Mouse (Mus musculus) neural tube, embryonic 14.5 days (tissue): Measurements from ENCODE around the gene Olfr661. TPM values are rescaled to one million over a fixed set of nuclear protein-coding genes. Genes with fewer than 3 reads are reported as not detected.

ENCODE experiments used
- ATAC-seq: fragments of 200-750 bp; cut with Nextera tagmentation; 2 replicates; pipeline ENCODE4 v1.8.0; 2017; ENCODE audit warnings: low read depth, mild to moderate bottlenecking, moderate TSS enrichment, moderate library complexity
- H3K27ac ChIP-seq: fragments of 300-500 bp; sonication (generic); 2 replicates; pipeline ENCODE4 v1.5.1; 2014; ENCODE audit warnings: low read depth, mild to moderate bottlenecking, control low read depth, low read length, moderate library complexity, mixed read lengths
- H3K27me3 ChIP-seq: fragments of 300-500 bp; sonication (generic); 2 replicates; pipeline ENCODE4 v1.6.1; 2014; ENCODE audit warnings: low read length; ENCODE audit not compliant: control insufficient read depth, insufficient read depth
- H3K36me3 ChIP-seq: fragments of 300-500 bp; sonication (generic); 2 replicates; pipeline ENCODE4 v1.6.1; 2014; ENCODE audit warnings: low read length, mixed read lengths; ENCODE audit not compliant: control insufficient read depth, insufficient read depth
- H3K4me1 ChIP-seq: fragments of 300-500 bp; sonication (generic); 2 replicates; pipeline ENCODE4 v1.6.1; 2014; ENCODE audit warnings: low read length; ENCODE audit not compliant: control insufficient read depth, insufficient read depth
- H3K4me2 ChIP-seq: fragments of 300-500 bp; sonication (generic); 2 replicates; pipeline ENCODE4 v1.6.1; 2014; ENCODE audit warnings: mild to moderate bottlenecking, low read depth, low read length, control low read depth
- H3K4me3 ChIP-seq: fragments of 300-500 bp; sonication (generic); 2 replicates; pipeline ENCODE4 v1.5.1; 2014; ENCODE audit warnings: low read depth, low read length, control low read depth, mixed read lengths
- H3K9ac ChIP-seq: fragments of 300-500 bp; sonication (generic); replicated peaks from 2 replicates; pipeline ENCODE4 v1.6.1; 2014; ENCODE audit warnings: low read depth, mild to moderate bottlenecking, control low read depth, low read length, mixed read lengths
- H3K9me3 ChIP-seq: fragments of 300-500 bp; sonication (generic); 2 replicates; pipeline ENCODE4 v1.6.1; 2016; ENCODE audit warnings: low read length; ENCODE audit not compliant: control insufficient read depth
- WGBS: fragments of 180-500 bp; shearing (Covaris S2); extraction: QIAGEN DNeasy Blood & Tissue Kit; methylation state at CpG from one replicate; pipeline ENCODE4 v1.1.7; 2014; 5-methylcytosine and 5-hydroxymethylcytosine counted together
- polyA plus RNA-seq: library from polyadenylated mRNA; unstranded; fragments of >200 nt; fragmentation: Nextera tagmentation; extraction: Ambion mirVana; gene quantifications from 2 replicates; pipeline ENCODE4 v1.2.1, GENCODE M21; 2014

Gene Olfr661
- polyA plus RNA-seq, result not detected in 2 replicates

GRCm38 (mm10) chr7:104686201-104686600 lies at the start of gene Olfr661:
Olfr661 (plus strand) TSS chr7:104686501.
- H3K9ac ChIP-seq, result no peak within 1 kb of the TSS
- H3K4me3 ChIP-seq, result no peak within 1 kb of the TSS
- 94% methylated on average over 2 of the region's 2 CpGs for WGBS
- ATAC-seq, result no peak
- H3K4me1 ChIP-seq, result no peaks in the 10 kb centered on the region
- H3K36me3 ChIP-seq, result no peaks in the 10 kb centered on the region
- no peaks in the 10 kb centered on the region for H3K9me3 ChIP-seq
- no peaks in the 10 kb centered on the region for H3K27me3 ChIP-seq
- H3K27ac ChIP-seq, result no peak within 1 kb of the TSS
- H3K4me2 ChIP-seq, result no peak within 1 kb of the TSS

- H3K36me3 ChIP-seq, result no peaks in the 10 kb centered on the region
- peak within 1 kb of the TSS; percentile 17; the same call in 1 of the 2 replicates for H3K4me3 ChIP-seq
- WGBS, result 24% methylated on average over 21 of the region's 22 CpGs
- no peaks in the 10 kb centered on the region for H3K9me3 ChIP-seq
- H3K27me3 ChIP-seq, result no peaks in the 10 kb centered on the region
- peak; percentile 94 for ATAC-seq
- peak within 1 kb of the TSS; percentile 28; the same call in 1 of the 2 replicates for H3K4me2 ChIP-seq
- no peak within 1 kb of the TSS for H3K27ac ChIP-seq
- no peaks in the 10 kb centered on the region for H3K4me1 ChIP-seq
- H3K9ac ChIP-seq, result no peak within 1 kb of the TSS
Measured at GRCm38 (mm10) chr7:104646841-104647482, 39.3 kb upstream of the Olfr661 start, which contains the start of gene Olfr658. Olfr658 (minus strand) TSS chr7:104647305.

- ATAC-seq, result no peak
- H3K4me1 ChIP-seq, result no peaks in the 10 kb centered on the region
- H3K36me3 ChIP-seq, result no peaks in the 10 kb centered on the region
- H3K9me3 ChIP-seq, result no peaks in the 10 kb centered on the region
- no peak within 1 kb of the TSS for H3K4me2 ChIP-seq
- H3K27me3 ChIP-seq, result no peaks in the 10 kb centered on the region
- WGBS, result 94% methylated on average over 3 of the region's 3 CpGs
- no peak within 1 kb of the TSS for H3K9ac ChIP-seq
- H3K27ac ChIP-seq, result no peak within 1 kb of the TSS
- no peak within 1 kb of the TSS for H3K4me3 ChIP-seq
Measured at GRCm38 (mm10) chr7:104666453-104666852, 19.8 kb upstream of the Olfr661 start, which contains the start of gene Olfr659. Olfr659 (plus strand) TSS chr7:104666753.

Other genes starting within 250 kb of the Olfr661 start
- gene Trim30a, start 221.3 kb upstream of the Olfr661 start, polyA plus RNA-seq, result 0.15 and 1.1 TPM in 2 replicates
- 0.21 and 0.24 TPM in 2 replicates for gene Trim30d, start 178.7 kb upstream of the Olfr661 start, polyA plus RNA-seq
- gene Olfr651, start 136.4 kb upstream of the Olfr661 start, polyA plus RNA-seq, result 0.16 TPM in 1 of 2 replicates, not detected in the other
- gene Olfr652, start 125.6 kb upstream of the Olfr661 start, polyA plus RNA-seq, result 0.11 TPM in 1 of 2 replicates, not detected in the other
- not detected in 2 replicates for gene Olfr653, start 109.2 kb upstream of the Olfr661 start, polyA plus RNA-seq
- not detected in 2 replicates for gene Olfr654, start 99.5 kb upstream of the Olfr661 start, polyA plus RNA-seq
- gene Olfr655, start 84.7 kb upstream of the Olfr661 start, polyA plus RNA-seq, result 0.27 TPM in 1 of 2 replicates, not detected in the other
- gene Olfr656, start 72.5 kb upstream of the Olfr661 start, polyA plus RNA-seq, result not detected in 2 replicates
- gene Olfr657, start 61.7 kb upstream of the Olfr661 start, polyA plus RNA-seq, result not detected in 2 replicates
- 0.09 and 0.16 TPM in 2 replicates for gene Olfr658, start 39.2 kb upstream of the Olfr661 start, polyA plus RNA-seq
- not detected in 2 replicates for gene Olfr659, start 19.7 kb upstream of the Olfr661 start, polyA plus RNA-seq
- gene Usp17le, start 91.0 kb downstream of the Olfr661 start, polyA plus RNA-seq, result not detected in 2 replicates
- gene Usp17lb, start 156.1 kb downstream of the Olfr661 start, polyA plus RNA-seq, result not detected in 2 replicates
- gene Usp17la, start 170.5 kb downstream of the Olfr661 start, polyA plus RNA-seq, result not detected in 2 replicates
- not detected in 2 replicates for gene Olfr665, start 191.5 kb downstream of the Olfr661 start, polyA plus RNA-seq
- gene Olfr666, start 209.5 kb downstream of the Olfr661 start, polyA plus RNA-seq, result not detected in 2 replicates
- gene Olfr667, start 235.0 kb downstream of the Olfr661 start, polyA plus RNA-seq, result not detected in 2 replicates
- not detected in 2 replicates for gene Olfr668, start 241.6 kb downstream of the Olfr661 start, polyA plus RNA-seq
- not detected in 2 replicates for gene Olfr669, start 247.7 kb downstream of the Olfr661 start, polyA plus RNA-seq